Mouse (Mus musculus) liver, embryonic 13.5 days (tissue): ENCODE measurements at regions not wholly inside any gene's neighbourhood (a gene's known extent, or its start where the extent isn't known, plus 50 kb on each side); places are given as distances from the start of the nearest gene placed in this dataset.
"Not testable (repeated sequence)": the region's sequence is repeated elsewhere in the genome, so short reads cannot be mapped to it uniquely, and the experiment has no call there.

ENCODE experiments used
- ATAC-seq: fragments of 200-750 bp; cut with Nextera tagmentation; 2 replicates; pipeline ENCODE4 v1.8.0; 2017; ENCODE audit warnings: low read depth, mild to moderate bottlenecking, moderate number of reproducible peaks, moderate library complexity
- DNase-seq: peaks from one replicate; pipeline ENCODE4 v3.0.0; 2022
- H3K27ac ChIP-seq: fragments of 300-500 bp; sonication (generic); 2 replicates; pipeline ENCODE4 v1.5.1; 2015; ENCODE audit warnings: moderate library complexity, mild to moderate bottlenecking, inconsistent platforms
- H3K27me3 ChIP-seq: fragments of 300-500 bp; sonication (generic); 2 replicates; pipeline ENCODE4 v1.6.1; 2015; ENCODE audit warnings: mild to moderate bottlenecking, inconsistent platforms
- H3K36me3 ChIP-seq: fragments of 300-500 bp; sonication (generic); 2 replicates; pipeline ENCODE4 v1.6.1; 2015; ENCODE audit warnings: mild to moderate bottlenecking, inconsistent platforms
- H3K4me1 ChIP-seq: fragments of 300-500 bp; sonication (generic); replicated peaks from 2 replicates; pipeline ENCODE4 v1.6.1; 2015; ENCODE audit warnings: inconsistent platforms
- H3K4me2 ChIP-seq: fragments of 300-500 bp; sonication (generic); 2 replicates; pipeline ENCODE4 v1.6.1; 2015; ENCODE audit warnings: inconsistent platforms, mild to moderate bottlenecking, moderate library complexity
- H3K4me3 ChIP-seq: fragments of 300-500 bp; sonication (generic); replicated peaks from 2 replicates; pipeline ENCODE4 v1.5.1; 2015; ENCODE audit warnings: mild to moderate bottlenecking, inconsistent platforms
- H3K9ac ChIP-seq: fragments of 300-500 bp; sonication (generic); 2 replicates; pipeline ENCODE4 v1.6.1; 2015; ENCODE audit warnings: mild to moderate bottlenecking, inconsistent platforms
- H3K9me3 ChIP-seq: fragments of 300-500 bp; sonication (generic); replicated peaks from 2 replicates; pipeline ENCODE4 v1.6.1; 2016; ENCODE audit warnings: inconsistent platforms
- WGBS: fragments of 180-500 bp; shearing (Covaris S2); methylation state at CpG from one replicate; pipeline ENCODE4 v1.1.7; 2015; ENCODE audit not compliant: insufficient replicate concordance; 5-methylcytosine and 5-hydroxymethylcytosine counted together

DNA sequence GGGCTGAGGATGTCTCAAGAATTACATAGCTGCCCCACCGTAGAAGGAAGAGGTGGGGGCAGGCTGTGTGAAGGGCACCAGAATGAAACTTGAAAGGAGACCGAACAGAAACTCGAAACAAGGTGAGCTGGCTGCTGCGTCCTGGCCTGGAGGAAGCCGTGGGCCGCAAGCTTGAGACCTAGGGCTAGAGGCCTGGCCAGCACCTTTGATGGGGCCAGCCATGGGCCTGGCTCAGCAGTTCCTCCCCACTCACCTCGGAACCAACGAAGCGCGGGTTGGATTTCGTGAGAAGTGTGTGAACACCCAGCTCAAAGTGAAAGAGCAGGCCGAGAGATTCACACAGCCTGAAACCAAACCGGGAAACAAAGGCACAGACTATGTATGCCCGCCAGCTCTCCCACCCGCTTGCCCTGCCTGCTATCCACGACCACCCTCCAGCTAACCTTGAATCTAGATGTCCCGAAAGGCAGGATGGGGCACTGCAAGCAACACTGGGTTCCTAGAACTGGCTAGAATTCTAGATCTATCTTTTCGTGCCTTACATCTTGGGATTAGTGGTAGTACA lies 306.3 kb upstream of the 3110018I06Rik start:
- DNase-seq (no peak), ATAC-seq (no peak)
- no peaks in the 10 kb centered on the region for H3K27me3 ChIP-seq
- no peaks in the 10 kb centered on the region for H3K4me1 ChIP-seq
- H3K4me3 ChIP-seq: no peak overlapping the region
- H3K4me2 ChIP-seq: no peak overlapping the region
- no peaks in the 10 kb centered on the region for H3K9me3 ChIP-seq
- H3K36me3 ChIP-seq: no peaks in the 10 kb centered on the region
- 75% methylated on average over 18 of the region's 18 CpGs for WGBS
- H3K27ac ChIP-seq: no peak overlapping the region
- H3K9ac ChIP-seq: no peak overlapping the region

DNA sequence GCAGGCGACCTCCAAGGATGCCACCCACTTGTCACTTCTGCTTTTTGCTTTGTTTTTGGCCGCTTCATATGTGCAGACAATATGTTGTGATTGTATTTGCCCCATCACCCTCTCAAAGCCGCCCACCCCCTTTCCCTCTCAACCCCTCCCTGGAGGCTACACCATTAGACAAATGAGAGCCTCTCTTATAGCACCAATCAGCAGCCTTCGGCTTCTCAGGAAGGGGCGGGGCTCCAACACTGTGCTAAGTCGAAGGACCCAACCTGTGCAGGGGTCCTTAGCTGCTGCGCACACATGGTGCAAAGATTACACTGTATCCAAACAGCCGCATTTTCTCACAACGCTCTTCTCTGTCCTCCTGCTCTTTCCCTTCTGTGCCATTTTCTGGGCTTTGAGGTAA lies 305.1 kb upstream of the 3110018I06Rik start:
- H3K9me3 ChIP-seq: no peaks in the 10 kb centered on the region

DNA sequence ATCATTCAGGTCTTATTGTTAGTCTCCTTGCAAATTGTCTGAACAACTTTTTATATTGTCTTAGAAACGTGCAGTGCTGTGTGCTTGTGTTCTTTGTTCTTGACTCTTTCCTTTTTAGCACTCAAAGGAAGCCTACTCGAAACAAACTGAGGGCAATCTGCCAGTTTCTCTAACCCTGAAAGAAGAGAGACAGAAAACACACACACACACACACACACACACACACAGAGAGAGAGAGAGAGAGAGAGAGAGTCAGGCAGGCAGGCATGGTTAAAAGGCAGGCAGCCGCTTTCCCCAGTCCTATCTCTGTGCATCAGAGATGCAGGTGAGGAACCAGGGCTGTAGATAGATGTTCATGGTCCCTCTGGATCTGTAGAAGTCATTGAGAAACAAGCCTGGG lies 304.0 kb upstream of the 3110018I06Rik start:
- DNase-seq (no peak), ATAC-seq (no peak)
- no peaks in the 10 kb centered on the region for H3K27me3 ChIP-seq
- H3K4me1 ChIP-seq: no peaks in the 10 kb centered on the region
- H3K4me3 ChIP-seq: no peak overlapping the region
- WGBS: 49% methylated on average over 3 of the region's 3 CpGs
- no peak overlapping the region for H3K27ac ChIP-seq
- H3K9me3 ChIP-seq: no peaks in the 10 kb centered on the region
- no peaks in the 10 kb centered on the region for H3K36me3 ChIP-seq
- no peak overlapping the region for H3K4me2 ChIP-seq
- no peak overlapping the region for H3K9ac ChIP-seq

More for the DNA sequence above, 305.1 kb upstream of the 3110018I06Rik start:
- no peak overlapping the region for H3K4me3 ChIP-seq
- 47% methylated on average over 9 of the region's 9 CpGs for WGBS
- DNase-seq (no peak), ATAC-seq (no peak)
- no peaks in the 10 kb centered on the region for H3K36me3 ChIP-seq
- H3K4me2 ChIP-seq: no peak overlapping the region
- H3K27me3 ChIP-seq: no peaks in the 10 kb centered on the region
- no peaks in the 10 kb centered on the region for H3K4me1 ChIP-seq
- no peak overlapping the region for H3K27ac ChIP-seq
- H3K9ac ChIP-seq: no peak overlapping the region

DNA sequence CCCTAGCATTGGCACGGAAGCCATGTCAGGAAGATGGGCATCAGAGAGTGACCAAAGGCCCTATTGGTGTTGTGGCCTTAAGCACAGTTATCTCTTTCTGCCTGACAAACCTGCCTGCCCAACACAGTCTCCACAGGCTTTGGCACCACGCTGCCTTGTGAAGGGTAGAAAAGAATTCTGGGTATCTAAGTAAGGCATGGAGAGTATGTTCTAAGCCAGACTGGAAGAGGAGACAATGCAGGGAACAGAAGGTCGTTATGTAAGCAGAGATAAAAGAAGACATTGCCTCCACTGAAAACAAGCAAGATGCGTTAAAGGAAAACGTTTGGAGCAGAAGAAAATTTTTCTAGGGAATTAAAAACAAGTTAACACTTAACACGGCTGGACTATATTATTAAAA lies 302.1 kb upstream of the 3110018I06Rik start:
- Histone ChIP-seq H3K36me3 (no peaks in the 10 kb centered on the region), H3K27ac (no peak overlapping the region), H3K9ac (no peak overlapping the region), H3K4me2 (no peak overlapping the region), H3K9me3 (no peaks in the 10 kb centered on the region), H3K27me3 (no peaks in the 10 kb centered on the region), H3K4me3 (no peak overlapping the region), H3K4me1 (no peaks in the 10 kb centered on the region)
- WGBS: 61% methylated on average over 6 of the region's 6 CpGs
- DNase-seq (no peak), ATAC-seq (no peak)

DNA sequence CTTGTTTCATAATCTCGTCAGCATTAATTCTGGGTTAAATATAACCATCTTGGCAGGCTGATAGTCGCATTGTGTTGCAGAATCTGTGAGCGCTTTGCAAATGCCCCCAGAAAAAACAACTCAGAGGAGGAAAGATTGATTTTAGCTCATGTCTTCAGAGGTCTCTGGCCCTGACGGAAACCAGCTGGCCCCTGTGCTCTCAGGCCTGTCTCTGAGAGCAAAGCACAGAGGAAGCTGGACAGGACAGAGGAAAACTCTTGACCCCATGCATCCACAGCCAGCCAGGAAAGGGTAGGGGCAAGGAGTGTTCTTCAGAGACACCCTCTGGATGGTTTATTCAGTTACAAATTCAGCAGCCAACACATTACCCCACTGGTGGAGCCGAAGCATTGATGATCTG lies 300.4 kb upstream of the 3110018I06Rik start:
- Histone ChIP-seq H3K27ac (no peak overlapping the region), H3K27me3 (no peaks in the 10 kb centered on the region), H3K36me3 (no peaks in the 10 kb centered on the region), H3K9me3 (no peaks in the 10 kb centered on the region), H3K4me3 (no peak overlapping the region), H3K9ac (no peak overlapping the region), H3K4me1 (no peaks in the 10 kb centered on the region), H3K4me2 (no peak overlapping the region)
- DNase-seq (no peak), ATAC-seq (no peak)
- 49% methylated on average over 5 of the region's 5 CpGs for WGBS

DNA sequence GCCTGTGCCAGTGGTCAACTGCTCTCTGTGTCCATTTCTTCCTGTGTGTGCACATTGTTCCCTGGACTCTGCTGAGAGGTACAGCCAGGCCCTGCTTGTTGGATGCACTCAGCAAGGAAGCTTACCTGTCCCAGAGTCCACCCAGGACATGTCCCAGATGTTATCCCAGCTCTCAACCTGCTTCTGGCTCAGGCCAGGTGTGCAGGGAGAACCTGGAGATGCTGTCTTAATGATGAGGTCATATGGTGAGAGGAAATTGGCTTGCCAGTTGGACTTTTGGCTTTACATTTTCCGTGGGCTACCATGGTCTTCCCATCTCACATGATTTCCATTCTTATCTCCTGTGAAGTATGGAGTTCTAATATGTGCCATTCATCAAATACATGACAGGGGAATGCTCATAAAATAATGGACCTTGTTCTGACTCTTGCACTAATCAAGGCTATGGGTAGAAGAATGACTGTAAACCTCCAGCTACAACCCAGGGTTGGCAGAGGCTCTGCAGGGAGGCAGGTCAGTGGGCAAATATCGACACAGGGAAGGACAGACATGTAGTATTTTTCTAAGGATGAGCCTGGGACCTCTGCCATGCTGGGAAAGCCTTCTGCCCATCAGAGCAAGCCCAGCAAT lies 289.9 kb upstream of the 3110018I06Rik start:
- Histone ChIP-seq H3K9ac (no peak overlapping the region), H3K4me2 (no peak overlapping the region), H3K27me3 (no peaks in the 10 kb centered on the region), H3K4me1 (no peaks in the 10 kb centered on the region), H3K36me3 (no peaks in the 10 kb centered on the region), H3K9me3 (no peaks in the 10 kb centered on the region; the same call in 1 of the 2 replicates), H3K4me3 (no peak overlapping the region), H3K27ac (no peak overlapping the region)
- 47% methylated on average over 2 of the region's 2 CpGs for WGBS
- DNase-seq (no peak), ATAC-seq (no peak)

DNA sequence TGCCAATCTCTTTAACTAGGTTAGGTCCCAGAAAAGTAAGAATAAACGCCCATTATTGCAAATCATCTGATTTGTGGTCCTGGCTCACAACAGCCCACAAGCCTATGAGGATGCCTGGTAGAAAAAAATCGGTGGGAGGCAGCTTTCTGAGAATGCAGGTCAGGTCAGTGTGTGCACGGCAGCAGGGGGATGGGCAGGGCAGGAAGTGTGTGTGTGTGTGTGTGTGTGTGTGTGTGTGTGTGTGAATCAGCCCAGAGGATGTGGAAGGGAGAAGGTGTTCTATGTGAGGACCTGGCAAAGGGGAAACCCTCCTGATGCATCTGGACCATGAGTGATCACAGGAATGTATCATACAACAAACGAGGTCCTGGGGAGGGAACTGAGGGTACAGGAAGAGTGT lies 287.5 kb upstream of the 3110018I06Rik start:
- WGBS: 38% methylated on average over 4 of the region's 4 CpGs
- no peak for ATAC-seq
- no peak overlapping the region for H3K9ac ChIP-seq

DNA sequence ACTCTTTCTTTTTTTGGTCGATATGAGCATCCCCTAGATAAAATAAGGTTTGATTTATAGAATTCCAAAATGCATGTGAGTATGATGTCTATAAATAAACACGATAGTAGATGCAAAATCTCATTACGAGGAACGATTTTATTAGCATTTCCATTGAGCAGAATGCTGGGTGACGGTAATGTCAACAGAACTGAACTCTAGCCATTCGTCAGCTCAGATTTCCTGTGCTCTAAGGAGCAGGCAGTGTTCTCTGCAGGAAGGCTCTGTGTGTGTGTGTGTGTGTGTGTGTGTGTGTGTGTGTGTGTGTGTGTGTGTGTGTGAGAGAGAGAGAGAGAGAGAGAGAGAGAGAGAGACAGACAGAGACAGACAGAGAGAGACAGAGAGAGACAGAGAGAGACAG lies 279.6 kb upstream of the 3110018I06Rik start:
- not testable (repeated sequence) for H3K27ac ChIP-seq, H3K36me3 ChIP-seq, H3K4me2 ChIP-seq, H3K4me3 ChIP-seq, H3K27me3 ChIP-seq, H3K4me1 ChIP-seq, H3K9me3 ChIP-seq, H3K9ac ChIP-seq, ATAC-seq, DNase-seq
- 66% methylated on average over 6 of the region's 6 CpGs for WGBS

More for the DNA sequence above, 287.5 kb upstream of the 3110018I06Rik start:
- H3K27me3 ChIP-seq: no peaks in the 10 kb centered on the region
- no peak overlapping the region for H3K27ac ChIP-seq
- DNase-seq: no peak
- no peak overlapping the region for H3K4me3 ChIP-seq
- H3K4me1 ChIP-seq: no peaks in the 10 kb centered on the region
- H3K4me2 ChIP-seq: no peak overlapping the region
- H3K9me3 ChIP-seq: no peaks in the 10 kb centered on the region; the same call in 1 of the 2 replicates
- H3K36me3 ChIP-seq: no peaks in the 10 kb centered on the region

DNA sequence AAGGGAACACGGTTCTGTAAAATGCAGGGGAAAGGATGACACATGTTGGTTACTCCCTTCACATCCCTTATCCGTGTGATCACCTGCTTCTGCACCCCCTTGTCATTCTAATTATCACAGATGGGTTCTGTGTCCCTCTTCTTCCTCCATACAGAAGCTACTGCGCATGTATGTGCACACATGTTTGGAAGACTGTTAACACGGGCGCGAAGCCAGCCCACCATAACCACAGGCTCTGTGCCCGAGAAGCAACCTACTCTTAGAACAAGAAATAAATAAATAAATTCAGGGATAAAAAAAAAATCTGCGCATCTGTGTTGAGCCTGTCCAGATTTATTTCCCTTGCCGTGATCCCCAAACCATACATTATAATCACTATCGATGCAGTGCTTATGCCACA lies 275.6 kb upstream of the 3110018I06Rik start:
- H3K27ac ChIP-seq: no peak overlapping the region
- no peaks in the 10 kb centered on the region for H3K27me3 ChIP-seq
- H3K4me2 ChIP-seq: no peak overlapping the region
- ATAC-seq: no peak
- H3K4me1 ChIP-seq: no peaks in the 10 kb centered on the region
- 79% methylated on average over 10 of the region's 10 CpGs for WGBS
- H3K9ac ChIP-seq: no peak overlapping the region
- no peak overlapping the region for H3K4me3 ChIP-seq
- no peak for DNase-seq
- H3K9me3 ChIP-seq: no peaks in the 10 kb centered on the region
- H3K36me3 ChIP-seq: no peaks in the 10 kb centered on the region

DNA sequence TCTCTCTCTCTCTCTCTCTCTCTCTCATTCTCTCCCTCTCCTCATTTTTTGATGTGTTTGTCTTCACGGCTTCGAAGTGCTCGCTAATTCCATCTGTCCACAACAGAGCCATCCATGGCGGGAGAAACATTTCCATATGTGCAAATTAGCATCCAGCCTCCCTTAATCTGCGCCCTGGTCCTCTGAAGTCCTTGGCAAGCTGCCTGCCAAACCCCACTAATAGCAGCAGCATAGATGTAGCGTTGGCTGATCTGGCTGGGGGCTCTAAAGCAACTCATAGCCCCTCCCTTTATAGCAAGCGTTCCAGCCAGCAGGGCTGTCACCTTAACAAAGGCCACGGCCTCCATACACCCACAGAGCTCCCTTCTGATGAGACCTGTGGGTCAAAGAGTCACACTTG lies 272.3 kb upstream of the 3110018I06Rik start:
- H3K27ac ChIP-seq: no peak overlapping the region
- no peaks in the 10 kb centered on the region for H3K9me3 ChIP-seq
- no peak for ATAC-seq
- no peak for DNase-seq
- H3K4me2 ChIP-seq: no peak overlapping the region
- no peak overlapping the region for H3K4me3 ChIP-seq
- H3K4me1 ChIP-seq: no peaks in the 10 kb centered on the region
- no peaks in the 10 kb centered on the region for H3K27me3 ChIP-seq
- H3K36me3 ChIP-seq: no peaks in the 10 kb centered on the region
- 57% methylated on average over 8 of the region's 8 CpGs for WGBS
- H3K9ac ChIP-seq: no peak overlapping the region

DNA sequence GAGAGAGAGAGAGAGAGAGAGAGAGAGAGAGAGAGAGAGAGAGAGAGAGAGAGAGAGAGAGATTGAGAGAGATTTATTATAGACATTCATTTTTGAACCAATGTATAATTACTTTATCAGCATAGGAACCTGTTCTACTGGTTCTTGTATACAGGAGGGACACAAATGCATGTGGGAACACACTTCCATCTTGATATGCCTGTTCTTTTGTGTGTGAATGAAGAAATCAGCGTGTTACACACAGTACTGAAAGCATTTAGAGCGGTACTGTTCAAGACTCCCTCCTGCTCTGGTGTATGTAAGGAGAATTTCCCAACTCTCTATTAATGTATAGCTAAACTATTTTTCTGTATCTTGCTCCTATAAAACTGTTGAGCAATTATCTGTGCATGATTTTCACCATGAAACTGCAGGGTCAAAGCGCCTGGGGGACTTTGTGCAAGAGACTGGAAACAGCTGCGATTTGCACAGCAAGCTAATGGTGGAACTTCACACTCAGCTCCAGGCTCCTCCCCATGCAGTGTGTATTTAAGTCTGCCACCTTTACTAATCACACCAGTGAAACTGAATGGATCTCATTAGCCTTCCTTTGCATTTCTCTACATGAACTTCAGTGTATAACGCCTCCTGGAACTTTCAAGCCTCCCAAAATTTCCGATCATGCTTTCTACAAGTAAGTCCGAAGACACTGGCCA lies 267.0 kb upstream of the 3110018I06Rik start:
- Histone ChIP-seq H3K36me3 (no peaks in the 10 kb centered on the region), H3K9ac (no peak overlapping the region), H3K4me1 (no peaks in the 10 kb centered on the region), H3K4me3 (no peak overlapping the region), H3K27me3 (no peaks in the 10 kb centered on the region), H3K4me2 (no peak overlapping the region), H3K9me3 (peaks cover 4% of the 10 kb centered on the region; the same call in 1 of the 2 replicates), H3K27ac (no peak overlapping the region)
- 60% methylated on average over 7 of the region's 7 CpGs for WGBS
- ATAC-seq: no peak
- DNase-seq: no peak

DNA sequence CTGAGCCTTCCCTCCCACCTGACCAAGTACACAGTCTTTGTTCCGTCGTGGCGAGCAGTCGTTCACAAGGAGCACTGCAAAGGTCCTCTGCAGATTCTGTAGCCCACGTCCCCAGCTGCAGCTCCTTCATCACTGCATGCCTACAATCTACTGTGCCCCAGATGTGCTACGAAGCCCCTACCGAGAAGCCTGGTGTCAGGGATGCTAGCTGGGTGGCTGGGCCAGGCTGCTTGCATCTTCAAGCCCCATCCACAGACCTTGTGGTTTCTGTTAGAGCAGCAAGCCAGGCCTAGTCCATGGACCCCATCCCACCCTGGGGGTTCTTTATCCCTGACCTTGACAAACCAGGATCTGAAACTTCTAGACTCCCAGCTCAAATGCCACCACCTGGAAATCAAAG lies 266.3 kb upstream of the 3110018I06Rik start:
- Histone ChIP-seq H3K27me3 (no peaks in the 10 kb centered on the region), H3K27ac (no peak overlapping the region), H3K36me3 (no peaks in the 10 kb centered on the region), H3K9ac (no peak overlapping the region), H3K4me3 (no peak overlapping the region), H3K4me1 (no peaks in the 10 kb centered on the region), H3K4me2 (no peak overlapping the region), H3K9me3 (peaks cover 4% of the 10 kb centered on the region; the same call in 1 of the 2 replicates)
- no peak for DNase-seq
- no peak for ATAC-seq
- WGBS: 71% methylated on average over 7 of the region's 7 CpGs
